ENCODE assay signal across 26 mouse cellular contexts in the genomic region with DNA sequence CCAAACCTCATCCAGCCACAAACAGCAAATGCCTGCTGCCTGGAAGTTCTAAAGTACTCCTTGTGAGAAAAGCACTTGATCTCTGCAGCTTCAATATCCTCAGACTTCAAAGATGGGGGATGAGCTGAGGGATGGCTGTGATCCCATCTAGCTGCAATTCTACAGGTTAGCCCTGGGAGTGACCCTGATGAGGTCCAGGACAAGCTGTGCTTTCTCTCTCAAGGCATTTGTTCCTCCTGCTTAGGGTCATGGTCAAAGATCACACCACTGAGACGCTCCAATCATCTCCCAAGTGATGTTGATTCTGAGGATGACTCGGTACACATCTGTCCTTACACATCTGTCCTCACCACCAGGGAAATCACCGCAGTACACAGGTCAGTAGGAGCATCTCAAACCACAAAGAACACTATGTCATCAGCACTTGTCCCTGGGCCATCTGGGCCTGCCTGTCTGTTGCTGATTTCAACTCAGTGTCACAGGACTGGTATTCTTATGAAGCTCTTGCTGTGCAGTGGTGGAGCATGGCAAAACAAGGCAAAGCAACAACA.
"Had no signal": no experiment of that assay in that cellular context is flagged by ENCODE, and none has a peak within 500 bp of the region (broad histone marks: within the 10 kb centered on the region; RNA-seq: fewer than 3 reads in every experiment).

No protein-coding gene starts in this region.

- H3K9me3 ChIP-seq: heart, embryonic 13.5 days; heart, embryonic 15.5 days; hindbrain, embryonic 13.5 days; hindbrain, embryonic 15.5 days; intestine, embryonic 15.5 days; kidney, embryonic 15.5 days; limb, embryonic 13.5 days; limb, embryonic 15.5 days; liver, embryonic 12.5 days had no signal

- DNase-seq: gastrocnemius, postnatal 14 days; gastrocnemius, postnatal 36 days; heart, adult 11 months; heart, adult 2 months; heart, postnatal 14 days; heart, postnatal 36 days; kidney, adult 11 months; kidney, adult 2 months; kidney, adult 9 months; kidney, postnatal 14 days; kidney, postnatal 36 days; layer of hippocampus, adult 9-11 months; layer of hippocampus, postnatal 36 days; left cerebral cortex, postnatal 4 days had no signal

- H3K4me3 ChIP-seq: heart, adult 2 months; heart, embryonic 13.5 days; heart, embryonic 15.5 days; hindbrain, embryonic 13.5 days; hindbrain, embryonic 15.5 days; intestine, embryonic 15.5 days; kidney, embryonic 15.5 days; limb, embryonic 13.5 days; limb, embryonic 15.5 days; liver, embryonic 12.5 days had no signal

- H3K9ac ChIP-seq: heart, embryonic 13.5 days; heart, embryonic 15.5 days; hindbrain, embryonic 13.5 days; hindbrain, embryonic 15.5 days; intestine, embryonic 15.5 days; kidney, embryonic 15.5 days; limb, embryonic 13.5 days; limb, embryonic 15.5 days; liver, embryonic 12.5 days had no signal

- H3K27ac ChIP-seq: heart, adult 2 months; heart, embryonic 13.5 days; heart, embryonic 15.5 days; hindbrain, embryonic 13.5 days; hindbrain, embryonic 15.5 days; hindbrain, postnatal 0 days; intestine, embryonic 15.5 days; kidney, embryonic 15.5 days; kidney, postnatal 0 days; limb, embryonic 13.5 days; limb, embryonic 15.5 days; liver, embryonic 12.5 days had no signal

- H3K36me3 ChIP-seq: heart, embryonic 13.5 days; heart, embryonic 15.5 days; hindbrain, embryonic 13.5 days; hindbrain, embryonic 15.5 days; intestine, embryonic 15.5 days; kidney, embryonic 15.5 days; limb, embryonic 13.5 days; limb, embryonic 15.5 days; liver, embryonic 12.5 days had no signal

- ATAC-seq: hindbrain, postnatal 0 days; intestine, embryonic 15.5 days; liver, embryonic 12.5 days had no signal

- H3K4me2 ChIP-seq: heart, embryonic 11.5 days; heart, embryonic 13.5 days; heart, embryonic 15.5 days; hindbrain, embryonic 13.5 days; hindbrain, embryonic 15.5 days; intestine, embryonic 15.5 days; kidney, embryonic 15.5 days; limb, embryonic 13.5 days; limb, embryonic 15.5 days; liver, embryonic 12.5 days had no signal

- H3K27me3 ChIP-seq: heart, embryonic 13.5 days; heart, embryonic 15.5 days; hindbrain, embryonic 13.5 days; hindbrain, embryonic 15.5 days; intestine, embryonic 15.5 days; kidney, embryonic 15.5 days; limb, embryonic 15.5 days; liver, embryonic 12.5 days had no signal

- H3K4me1 ChIP-seq: heart, embryonic 13.5 days; heart, embryonic 15.5 days; intestine, embryonic 15.5 days; liver, embryonic 12.5 days had no signal
